Mouse (Mus musculus) lung, embryonic 14.5 days (tissue): ENCODE results near the gene Nlk. TPM values are rescaled to one million over a fixed set of nuclear protein-coding genes. Genes with fewer than 3 reads are reported as not detected.

ENCODE experiments used
- ATAC-seq: fragments of 200-750 bp; cut with Nextera tagmentation; 2 replicates; pipeline ENCODE4 v1.8.0; 2017; ENCODE audit warnings: mild to moderate bottlenecking, moderate TSS enrichment, moderate library complexity; ENCODE audit not compliant: insufficient read depth
- DNase-seq: peaks from one replicate; pipeline ENCODE4 v3.0.0-alpha.2; 2015
- H3K27ac ChIP-seq: fragments of 300-500 bp; sonication (generic); 2 replicates; pipeline ENCODE4 v1.5.1; 2014; ENCODE audit warnings: low read depth, mild to moderate bottlenecking, moderate library complexity
- H3K27me3 ChIP-seq: fragments of 300-500 bp; sonication (generic); 2 replicates; pipeline ENCODE4 v1.6.1; 2014; ENCODE audit warnings: low read length, control low read depth; ENCODE audit not compliant: insufficient read depth
- H3K36me3 ChIP-seq: fragments of 300-500 bp; sonication (generic); 2 replicates; pipeline ENCODE4 v1.6.1; 2014; ENCODE audit warnings: control low read depth; ENCODE audit not compliant: insufficient read depth
- H3K4me1 ChIP-seq: fragments of 300-500 bp; sonication (generic); 2 replicates; pipeline ENCODE4 v1.6.1; 2014; ENCODE audit warnings: antibody characterized with exemption, control low read depth; ENCODE audit not compliant: insufficient read depth
- H3K4me2 ChIP-seq: fragments of 300-500 bp; sonication (generic); 2 replicates; pipeline ENCODE4 v1.6.1; 2014; ENCODE audit warnings: mild to moderate bottlenecking
- H3K4me3 ChIP-seq: fragments of 300-500 bp; sonication (generic); 2 replicates; pipeline ENCODE4 v1.5.1; 2014; ENCODE audit warnings: low read depth, low read length
- H3K9ac ChIP-seq: fragments of 300-500 bp; sonication (generic); 2 replicates; pipeline ENCODE4 v1.6.1; 2014
- H3K9me3 ChIP-seq: fragments of 300-500 bp; sonication (generic); 2 replicates; pipeline ENCODE4 v1.6.1; 2016; ENCODE audit warnings: low read depth, low read length, control low read depth
- CTCF ChIP-seq: IDR thresholded peaks from 2 replicates; pipeline ENCODE4 v1.5.1; 2016; ENCODE audit warnings: antibody characterized with exemption, low read depth
- WGBS: fragments of 180-500 bp; shearing (Covaris S2); extraction: QIAGEN DNeasy Blood & Tissue Kit; methylation state at CpG from one replicate; pipeline ENCODE4 v1.1.7; 2014; 5-methylcytosine and 5-hydroxymethylcytosine counted together
- polyA plus RNA-seq: library from polyadenylated mRNA; unstranded; fragments of >200 nt; fragmentation: Nextera tagmentation; extraction: Ambion mirVana; gene quantifications from 2 replicates; pipeline ENCODE4 v1.2.1, GENCODE M21; 2014

Nlk gene
- polyA plus RNA-seq, 1 experiment from 2014 or later = 14.5 TPM

GRCm38 (mm10) chr11:78549491-78549987, 147.6 kb downstream of the Nlk start:
- Histone ChIP-seq H3K27me3 (no peaks in the 10 kb centered on the region), H3K36me3 (peaks cover 14% of the 10 kb centered on the region; the same call in 1 of the 2 replicates), H3K9ac (peak overlapping the region; percentile 78), H3K27ac (no peak overlapping the region), H3K4me3 (peak overlapping the region; percentile 68), H3K4me2 (peak overlapping the region; percentile 76), H3K9me3 (no peaks in the 10 kb centered on the region), H3K4me1 (peaks cover 5% of the 10 kb centered on the region)
- WGBS = 3% methylated on average over 5 of the region's 5 CpGs
- TF ChIP-seq CTCF = no peak
- DNase-seq (no peak), ATAC-seq (no peak)

- Histone ChIP-seq H3K27me3 (no peaks in the 10 kb centered on the region), H3K27ac (no peak overlapping the region), H3K4me3 (no peak overlapping the region), H3K9ac (no peak overlapping the region), H3K4me2 (peak overlapping the region; percentile 76), H3K4me1 (peaks cover 5% of the 10 kb centered on the region), H3K36me3 (peaks cover 29% of the 10 kb centered on the region), H3K9me3 (no peaks in the 10 kb centered on the region)
- no peak for ATAC-seq
- whole genome bisulfite sequencing = 78% methylated on average over 2 of the region's 2 CpGs
- no peak for DNase-seq
- no peak for TF ChIP-seq CTCF
These were observed 149.3 kb downstream of the Nlk start for GRCm38 (mm10) chr11:78547718-78548460.

- Histone ChIP-seq H3K27ac (no peak overlapping the region), H3K4me1 (peaks cover 5% of the 10 kb centered on the region), H3K4me2 (no peak overlapping the region), H3K36me3 (peaks cover 49% of the 10 kb centered on the region), H3K9me3 (no peaks in the 10 kb centered on the region), H3K27me3 (no peaks in the 10 kb centered on the region), H3K9ac (no peak overlapping the region), H3K4me3 (no peak overlapping the region)
- DNase-seq (no peak), ATAC-seq (no peak)
- TF ChIP-seq CTCF = no peak
- WGBS = 50% methylated on average over 8 of the region's 8 CpGs
These were observed 152.0 kb downstream of the Nlk start for GRCm38 (mm10) chr11:78545181-78545580.

- Histone ChIP-seq H3K36me3 (peaks cover 55% of the 10 kb centered on the region), H3K9ac (no peak overlapping the region), H3K4me1 (peaks cover 5% of the 10 kb centered on the region), H3K27ac (no peak overlapping the region), H3K4me2 (no peak overlapping the region), H3K9me3 (no peaks in the 10 kb centered on the region), H3K27me3 (no peaks in the 10 kb centered on the region), H3K4me3 (no peak overlapping the region)
- DNase-seq (no peak), ATAC-seq (0 out of 2 replicates have a peak, but pooled peaks have one; percentile 28)
- WGBS = 95% methylated on average over 7 of the region's 7 CpGs
- TF ChIP-seq CTCF = 0 out of 2 replicates have a peak, but pooled peaks have one; percentile 2
These were observed 152.6 kb downstream of the Nlk start for GRCm38 (mm10) chr11:78544449-78545111.

GRCm38 (mm10) chr11:78540358-78540757, 156.8 kb downstream of the Nlk start:
- Histone ChIP-seq H3K4me1 (0 out of 2 replicates have a peak, but pooled peaks cover 6% of the 10 kb centered on the region), H3K4me2 (no peak overlapping the region), H3K36me3 (peaks cover 59% of the 10 kb centered on the region), H3K9me3 (no peaks in the 10 kb centered on the region), H3K27me3 (no peaks in the 10 kb centered on the region), H3K9ac (no peak overlapping the region), H3K4me3 (no peak overlapping the region), H3K27ac (no peak overlapping the region)
- 65% methylated on average over 3 of the region's 3 CpGs for WGBS
- no peak for TF ChIP-seq CTCF
- ATAC-seq = no peak
- no peak for DNase-seq

- no peak for ATAC-seq
- Histone ChIP-seq H3K36me3 (peaks cover 35% of the 10 kb centered on the region), H3K27ac (peak overlapping the region; percentile 85), H3K27me3 (no peaks in the 10 kb centered on the region), H3K4me1 (0 out of 2 replicates have a peak, but pooled peaks cover 12% of the 10 kb centered on the region), H3K4me2 (peak overlapping the region; percentile 92), H3K4me3 (peak overlapping the region; percentile 80), H3K9me3 (no peaks in the 10 kb centered on the region), H3K9ac (peak overlapping the region; percentile 89)
- WGBS = under 1% methylated on average over 14 of the region's 14 CpGs
- DNase-seq = no peak
- no peak for TF ChIP-seq CTCF
These were observed 160.5 kb downstream of the Nlk start for GRCm38 (mm10) chr11:78536690-78537084.
